Mouse (Mus musculus) limb, embryonic 14.5 days (tissue): ENCODE measurements around the gene Gnaq. TPM values are rescaled to one million over a fixed set of nuclear protein-coding genes. Genes with fewer than 3 reads are reported as not detected.

Source experiments
- ATAC-seq: fragments of 200-750 bp; cut with Nextera tagmentation; 2 replicates; pipeline ENCODE4 v1.8.0; 2017; ENCODE audit warnings: low read depth, moderate number of reproducible peaks, moderate TSS enrichment; ENCODE audit not compliant: low FRiP score
- DNase-seq: peaks from one replicate; pipeline ENCODE4 v3.0.0-alpha.2; 2015; ENCODE audit warnings: low spot score
- H3K27ac ChIP-seq: fragments of 300-500 bp; sonication (generic); replicated peaks from 2 replicates; pipeline ENCODE4 v1.5.1; 2014; ENCODE audit warnings: low read depth, mild to moderate bottlenecking, low read length, moderate library complexity, mixed read lengths
- H3K27me3 ChIP-seq: fragments of 300-500 bp; sonication (generic); 2 replicates; pipeline ENCODE4 v1.6.1; 2014; ENCODE audit warnings: low read length, mixed read lengths; ENCODE audit not compliant: control insufficient read depth, insufficient read depth
- H3K36me3 ChIP-seq: fragments of 300-500 bp; sonication (generic); 2 replicates; pipeline ENCODE4 v1.6.1; 2014; ENCODE audit warnings: mild to moderate bottlenecking, low read length, moderate library complexity, mixed read lengths; ENCODE audit not compliant: control insufficient read depth, insufficient read depth
- H3K4me1 ChIP-seq: fragments of 300-500 bp; sonication (generic); 2 replicates; pipeline ENCODE4 v1.6.1; 2014; ENCODE audit warnings: antibody characterized with exemption, low read length, mixed read lengths; ENCODE audit not compliant: control insufficient read depth, insufficient read depth
- H3K4me2 ChIP-seq: fragments of 300-500 bp; sonication (generic); replicated peaks from 2 replicates; pipeline ENCODE4 v1.6.1; 2014; ENCODE audit warnings: low read depth, mild to moderate bottlenecking, low read length, moderate library complexity; ENCODE audit not compliant: severe bottlenecking
- H3K4me3 ChIP-seq: fragments of 300-500 bp; sonication (generic); replicated peaks from 2 replicates; pipeline ENCODE4 v1.5.1; 2014; ENCODE audit warnings: low read length
- H3K9ac ChIP-seq: fragments of 300-500 bp; sonication (generic); 2 replicates; pipeline ENCODE4 v1.6.1; 2014; ENCODE audit warnings: mild to moderate bottlenecking, low read depth, low read length, moderate library complexity; ENCODE audit not compliant: severe bottlenecking
- H3K9me3 ChIP-seq: fragments of 300-500 bp; sonication (generic); 2 replicates; pipeline ENCODE4 v1.6.1; 2016; ENCODE audit warnings: low read length; ENCODE audit not compliant: control insufficient read depth
- POLR2A ChIP-seq: fragments of 200-500 bp; IDR thresholded peaks from 2 replicates; pipeline ENCODE4 v1.8.0; 2012; ENCODE audit warnings: inconsistent platforms, mild to moderate bottlenecking, moderate library complexity, borderline replicate concordance; ENCODE audit not compliant: insufficient read depth, insufficient read length; ENCODE audit errors: extremely low read depth
- WGBS: fragments of 180-500 bp; shearing (Covaris S2); extraction: QIAGEN DNeasy Blood & Tissue Kit; methylation state at CpG from one replicate; pipeline ENCODE4 v1.1.7; 2014; 5-methylcytosine and 5-hydroxymethylcytosine counted together
- polyA plus RNA-seq, 2 experiments: library from polyadenylated mRNA; depleted of rRNA in 1 of 2; stranded (reverse) in 1 of 2; unstranded in 1 of 2; fragments of >200 nt; fragmentation: Nextera tagmentation in 1 of 2; extraction: Ambion mirVana in 1 of 2; gene quantifications; 2 replicates each; pipeline versions ENCODE4 v1.2.1 to v1.2.3; 2012 to 2014

Gnaq gene
- polyA plus RNA-seq, 2 experiments: 16.6 to 23.4 TPM

DNA sequence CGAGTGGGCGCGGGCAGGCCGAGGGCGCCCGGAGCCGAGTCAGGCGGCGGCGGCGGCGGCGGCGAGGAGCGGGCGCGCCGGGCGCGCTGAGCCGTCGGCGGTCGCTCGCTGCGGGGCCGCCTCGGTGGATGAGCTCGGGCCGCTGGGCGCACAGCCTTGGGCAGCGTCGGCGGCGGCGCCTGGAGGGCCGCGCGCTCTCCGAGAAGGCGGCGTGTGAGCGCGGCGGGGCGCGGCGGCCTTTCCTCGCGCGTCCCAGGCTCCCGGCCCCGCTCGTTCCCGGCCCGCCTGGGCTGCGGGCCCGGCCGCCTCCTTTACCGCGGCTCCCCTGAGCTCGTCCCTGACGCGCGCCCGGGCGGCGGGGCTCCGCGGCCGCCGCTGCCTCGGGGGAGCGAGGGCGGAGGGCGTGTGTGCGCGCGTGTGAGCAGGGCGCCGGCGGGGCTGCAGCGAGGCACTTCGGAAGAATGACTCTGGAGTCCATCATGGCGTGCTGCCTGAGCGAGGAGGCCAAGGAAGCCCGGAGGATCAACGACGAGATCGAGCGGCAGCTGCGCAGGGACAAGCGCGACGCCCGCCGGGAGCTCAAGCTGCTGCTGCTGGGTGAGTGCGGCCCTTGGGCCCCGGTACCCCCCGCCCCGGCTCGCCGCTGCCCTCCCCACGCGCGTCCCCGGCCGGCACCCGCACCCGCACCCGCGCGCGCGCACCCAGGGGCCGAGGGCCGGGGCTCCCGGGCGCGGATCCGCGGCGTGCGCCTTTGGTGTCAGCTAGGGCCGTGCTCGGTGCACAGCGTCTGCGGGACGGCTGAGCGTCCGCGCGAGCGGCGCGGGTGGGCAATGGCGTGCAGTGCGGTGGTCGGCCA lies 462 bp downstream of the Gnaq start:
- H3K9me3 ChIP-seq: no peaks in the 10 kb centered on the region
- ATAC-seq (peak; percentile 60), DNase-seq (peak; percentile 38)
- H3K36me3 ChIP-seq: no peaks in the 10 kb centered on the region
- H3K27ac ChIP-seq: peak overlapping the region; percentile 93
- under 1% methylated on average over 49 of the region's 139 CpGs for WGBS
- 0 out of 2 replicates have a peak, but pooled peaks have one; percentile 13 for TF ChIP-seq POLR2A
- H3K9ac ChIP-seq: peak overlapping the region; percentile 94
- H3K4me3 ChIP-seq: peak overlapping the region; percentile 94
- H3K27me3 ChIP-seq: no peaks in the 10 kb centered on the region
- H3K4me1 ChIP-seq: peaks cover 15% of the 10 kb centered on the region
- H3K4me2 ChIP-seq: peak overlapping the region; percentile 75

DNA sequence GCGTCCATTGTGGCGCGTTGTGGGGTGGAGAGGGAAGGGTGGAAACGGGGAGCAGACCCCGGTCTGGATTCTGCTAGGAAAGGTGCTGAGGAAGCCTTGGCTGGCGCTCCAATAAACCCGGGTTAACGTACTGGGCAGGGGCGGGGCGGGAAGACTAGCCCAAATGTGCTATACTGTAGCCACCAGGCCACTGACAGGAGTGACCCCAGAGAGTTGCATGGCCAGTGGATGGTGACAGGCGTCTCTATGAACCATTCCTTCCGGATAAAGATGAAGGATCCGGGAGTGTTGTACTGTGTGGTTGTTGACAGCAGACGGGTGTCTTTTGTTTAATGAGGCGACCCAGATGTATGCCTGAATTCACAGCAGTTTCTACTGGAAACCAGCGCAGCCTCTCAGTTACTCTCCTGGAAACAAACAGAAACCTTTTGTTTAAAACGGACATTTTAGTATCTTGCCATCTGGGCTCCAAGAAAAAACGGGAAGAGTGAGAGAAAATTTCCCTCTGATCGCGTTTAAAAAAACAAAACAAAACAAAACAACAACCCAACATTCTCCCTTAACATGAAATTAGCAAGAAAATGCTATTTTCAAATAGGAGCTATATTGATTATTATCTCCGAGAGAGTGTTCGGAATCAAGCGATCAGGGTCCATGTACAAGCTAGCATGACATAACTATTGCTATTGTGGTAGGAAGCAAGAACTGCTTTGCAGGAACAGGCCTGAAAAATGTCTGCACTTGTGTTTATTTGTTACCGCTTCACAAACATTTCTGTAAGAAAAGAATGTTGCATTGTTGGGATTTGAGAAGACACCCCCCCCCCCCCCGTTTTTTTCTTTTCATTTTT lies 1.3 kb downstream of the Gnaq start:
- Histone ChIP-seq H3K9ac (peak overlapping the region; percentile 94), H3K9me3 (no peaks in the 10 kb centered on the region), H3K4me2 (peak overlapping the region; percentile 75), H3K36me3 (no peaks in the 10 kb centered on the region), H3K4me3 (peak overlapping the region; percentile 94), H3K27ac (peak overlapping the region; percentile 93), H3K27me3 (no peaks in the 10 kb centered on the region), H3K4me1 (peaks cover 23% of the 10 kb centered on the region)
- DNase-seq (peak; percentile 34), ATAC-seq (no peak)
- TF ChIP-seq POLR2A: no peak
- WGBS: 11% methylated on average over 25 of the region's 25 CpGs

DNA sequence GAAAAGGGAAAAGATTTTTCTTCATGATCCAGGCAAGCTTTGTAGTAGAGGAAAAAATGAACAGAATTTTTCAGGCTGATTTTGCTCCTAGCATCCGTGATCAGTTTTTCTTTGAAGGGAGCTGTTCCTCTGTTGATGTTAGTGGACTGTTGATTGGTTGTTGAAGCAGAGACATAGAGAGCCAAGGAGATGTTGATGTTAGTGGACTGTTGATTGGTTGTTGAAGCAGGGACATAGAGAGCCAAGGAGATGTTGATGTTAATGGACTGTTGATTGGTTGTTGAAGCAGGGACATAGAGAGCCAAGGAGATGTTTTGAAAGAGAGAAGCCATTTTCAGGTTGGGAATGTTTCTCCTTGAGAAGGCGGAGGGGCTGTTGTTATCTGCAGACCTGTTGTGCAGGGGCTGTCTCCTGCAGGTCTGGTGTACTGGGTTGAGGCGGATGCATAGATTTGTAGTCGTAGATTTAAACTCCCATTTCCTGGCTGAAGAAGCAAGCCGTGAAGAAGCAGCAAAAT lies 5.5 kb downstream of the Gnaq start:
- Histone ChIP-seq H3K4me1 (peaks cover 31% of the 10 kb centered on the region), H3K27me3 (no peaks in the 10 kb centered on the region), H3K4me3 (no peak overlapping the region), H3K27ac (no peak overlapping the region), H3K9ac (no peak overlapping the region), H3K4me2 (no peak overlapping the region), H3K9me3 (no peaks in the 10 kb centered on the region), H3K36me3 (no peaks in the 10 kb centered on the region; the same call in 1 of the 2 replicates)
- ATAC-seq (no peak), DNase-seq (no peak)
- TF ChIP-seq POLR2A: no peak
- 71% methylated on average over 5 of the region's 5 CpGs for WGBS

DNA sequence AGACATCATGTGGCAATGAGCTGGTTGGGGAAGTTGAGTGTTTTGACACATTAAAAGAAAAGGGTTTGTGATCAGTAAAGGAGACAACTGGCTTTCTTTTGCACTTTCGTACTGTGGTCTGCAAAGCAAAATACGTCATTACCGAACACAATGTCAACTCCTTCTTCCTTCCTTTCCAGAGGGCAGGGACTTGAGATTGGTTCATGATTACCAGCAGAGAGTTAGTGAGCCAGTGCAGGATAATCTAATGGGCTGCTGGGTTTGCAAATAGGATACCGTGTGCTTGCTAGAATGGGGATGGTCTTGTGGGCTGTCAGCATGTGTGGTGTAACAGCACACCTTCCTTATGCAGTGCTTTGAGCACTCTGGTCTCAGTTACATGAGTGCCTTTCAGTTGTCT lies 8.1 kb downstream of the Gnaq start:
- WGBS: 65% methylated on average over 4 of the region's 4 CpGs
- TF ChIP-seq POLR2A: no peak
- Histone ChIP-seq H3K9me3 (no peaks in the 10 kb centered on the region), H3K9ac (no peak overlapping the region), H3K4me1 (peaks cover 15% of the 10 kb centered on the region), H3K4me3 (no peak overlapping the region), H3K27ac (no peak overlapping the region), H3K27me3 (no peaks in the 10 kb centered on the region), H3K36me3 (no peaks in the 10 kb centered on the region; the same call in 1 of the 2 replicates), H3K4me2 (no peak overlapping the region)
- ATAC-seq: no peak
- DNase-seq: no peak

DNA sequence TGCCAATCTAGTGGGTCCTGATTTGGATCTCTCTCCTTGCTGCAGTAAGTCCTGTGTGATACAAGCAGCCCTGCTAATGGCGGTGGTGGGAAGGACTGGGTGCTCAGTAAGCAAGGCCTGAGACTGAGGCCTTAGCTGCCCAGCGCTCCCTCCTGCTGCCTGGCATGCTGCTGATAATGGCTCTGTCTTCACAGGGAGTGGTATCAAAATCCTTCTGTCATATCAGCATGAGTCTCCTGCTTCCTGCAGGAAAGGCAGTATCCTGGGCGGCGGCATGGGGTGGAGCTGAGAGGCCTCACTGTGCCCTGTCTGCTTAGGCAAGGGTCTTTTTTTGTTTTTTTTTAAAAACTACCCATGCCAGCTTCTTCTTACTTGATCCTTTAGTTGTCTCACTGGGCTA lies 9.2 kb downstream of the Gnaq start:
- ATAC-seq: no peak

More for the DNA sequence above, 9.2 kb downstream of the Gnaq start:
- H3K9me3 ChIP-seq: no peaks in the 10 kb centered on the region
- WGBS: 81% methylated on average over 4 of the region's 4 CpGs
- H3K4me1 ChIP-seq: peaks cover 15% of the 10 kb centered on the region
- H3K27ac ChIP-seq: no peak overlapping the region
- no peak overlapping the region for H3K9ac ChIP-seq
- H3K4me2 ChIP-seq: no peak overlapping the region
- no peaks in the 10 kb centered on the region; the same call in 1 of the 2 replicates for H3K36me3 ChIP-seq
- no peak overlapping the region for H3K4me3 ChIP-seq
- H3K27me3 ChIP-seq: no peaks in the 10 kb centered on the region
- TF ChIP-seq POLR2A: no peak
- DNase-seq: no peak
